Mouse (Mus musculus) embryonic facial prominence, embryonic 14.5 days (tissue): ENCODE measurements around the gene Fam89a. TPM values are rescaled to one million over a fixed set of nuclear protein-coding genes. Genes with fewer than 3 reads are reported as not detected.
A peak's percentile ranks its signal among the peaks of the same experiment; 100 is the strongest.

Source experiments
- ATAC-seq: fragments of 200-750 bp; cut with Nextera tagmentation; 2 replicates; pipeline ENCODE4 v1.8.0; 2017; ENCODE audit warnings: low read depth, moderate number of reproducible peaks, moderate TSS enrichment
- DNase-seq: peaks from one replicate; pipeline ENCODE4 v3.0.0-alpha.2; 2015; ENCODE audit warnings: low spot score
- H3K27ac ChIP-seq: fragments of 300-500 bp; sonication (generic); replicated peaks from 2 replicates; pipeline ENCODE4 v1.5.1; 2014; ENCODE audit warnings: low read depth, mild to moderate bottlenecking, low read length, moderate library complexity
- H3K27me3 ChIP-seq: fragments of 300-500 bp; sonication (generic); replicated peaks from 2 replicates; pipeline ENCODE4 v1.6.1; 2014; ENCODE audit warnings: low read length; ENCODE audit not compliant: control insufficient read depth, insufficient read depth
- H3K36me3 ChIP-seq: fragments of 300-500 bp; sonication (generic); 2 replicates; pipeline ENCODE4 v1.6.1; 2014; ENCODE audit warnings: low read length, mixed read lengths; ENCODE audit not compliant: control insufficient read depth, insufficient read depth
- H3K4me1 ChIP-seq: fragments of 300-500 bp; sonication (generic); 2 replicates; pipeline ENCODE4 v1.6.1; 2014; ENCODE audit warnings: antibody characterized with exemption, low read length; ENCODE audit not compliant: control insufficient read depth, insufficient read depth
- H3K4me2 ChIP-seq: fragments of 300-500 bp; sonication (generic); 2 replicates; pipeline ENCODE4 v1.6.1; 2014; ENCODE audit warnings: low read depth, mild to moderate bottlenecking, low read length, moderate library complexity, mixed read lengths
- H3K4me3 ChIP-seq: fragments of 300-500 bp; sonication (generic); 2 replicates; pipeline ENCODE4 v1.5.1; 2014; ENCODE audit warnings: low read depth, mild to moderate bottlenecking, low read length
- H3K9ac ChIP-seq: fragments of 300-500 bp; sonication (generic); 2 replicates; pipeline ENCODE4 v1.6.1; 2014; ENCODE audit warnings: low read depth, mild to moderate bottlenecking, low read length, moderate library complexity, mixed read lengths
- H3K9me3 ChIP-seq: fragments of 300-500 bp; sonication (generic); 2 replicates; pipeline ENCODE4 v1.6.1; 2016; ENCODE audit warnings: low read length; ENCODE audit not compliant: control insufficient read depth
- WGBS: fragments of 180-500 bp; shearing (Covaris S2); extraction: QIAGEN DNeasy Blood & Tissue Kit; methylation state at CpG from one replicate; pipeline ENCODE4 v1.1.7; 2014; 5-methylcytosine and 5-hydroxymethylcytosine counted together
- polyA plus RNA-seq: library from polyadenylated mRNA; unstranded; fragments of >200 nt; fragmentation: Nextera tagmentation; extraction: Ambion mirVana; gene quantifications from 2 replicates; pipeline ENCODE4 v1.2.1, GENCODE M21; 2014

Gene Fam89a
- polyA plus RNA-seq, 1 experiment from 2014 or later = 4.5 TPM

GRCm38 (mm10) chr8:124791751-124792150, 40.1 kb upstream of the Fam89a start:
- H3K9ac ChIP-seq = 0 out of 2 replicates have a peak overlapping the region, but pooled peaks have one; percentile 52
- no peak for DNase-seq
- 43% methylated on average over 4 of the region's 4 CpGs for WGBS

DNA sequence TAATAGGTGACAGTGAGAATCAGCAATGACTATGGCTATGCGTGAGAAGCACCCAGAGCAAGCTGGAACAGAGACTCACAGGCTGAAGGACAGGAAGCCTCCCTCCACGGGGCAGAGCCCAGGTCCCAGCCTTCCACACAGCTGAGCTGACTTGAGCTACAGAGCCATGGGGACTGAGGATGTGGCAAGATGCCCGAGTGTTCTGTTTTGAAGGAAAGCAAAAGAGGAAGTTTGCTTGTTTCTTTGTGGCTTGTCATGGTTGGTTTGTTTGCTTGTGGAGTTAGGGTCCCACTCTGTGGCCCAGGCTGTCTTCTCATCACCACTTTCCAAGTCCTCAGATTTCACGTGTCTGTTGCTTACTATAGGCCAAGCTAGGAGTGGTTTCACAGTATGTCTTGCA, 39.0 kb upstream of the Fam89a start:
- no peak for ATAC-seq
- Histone ChIP-seq H3K27ac (no peak overlapping the region), H3K27me3 (peaks cover 50% of the 10 kb centered on the region), H3K36me3 (no peaks in the 10 kb centered on the region), H3K4me2 (no peak overlapping the region), H3K4me1 (peaks cover 17% of the 10 kb centered on the region), H3K9ac (no peak overlapping the region), H3K4me3 (no peak overlapping the region), H3K9me3 (no peaks in the 10 kb centered on the region)
- 79% methylated on average over 4 of the region's 4 CpGs for WGBS
- DNase-seq = no peak

More at GRCm38 (mm10) chr8:124791751-124792150, 40.1 kb upstream of the Fam89a start:
- no peaks in the 10 kb centered on the region for H3K36me3 ChIP-seq
- H3K27ac ChIP-seq = no peak overlapping the region
- no peaks in the 10 kb centered on the region for H3K9me3 ChIP-seq
- peaks cover 60% of the 10 kb centered on the region for H3K27me3 ChIP-seq
- H3K4me3 ChIP-seq = peak overlapping the region; percentile 65
- peak overlapping the region; percentile 100 for H3K4me2 ChIP-seq
- no peak for ATAC-seq
- H3K4me1 ChIP-seq = peaks cover 17% of the 10 kb centered on the region

GRCm38 (mm10) chr8:124784613-124785012, 33.0 kb upstream of the Fam89a start:
- H3K9ac ChIP-seq = no peak overlapping the region
- H3K4me3 ChIP-seq = no peak overlapping the region
- peak; percentile 47 for DNase-seq
- no peaks in the 10 kb centered on the region for H3K36me3 ChIP-seq
- no peaks in the 10 kb centered on the region for H3K9me3 ChIP-seq
- WGBS = 80% methylated on average over 13 of the region's 13 CpGs
- no peak overlapping the region for H3K27ac ChIP-seq
- H3K4me1 ChIP-seq = peaks cover 3% of the 10 kb centered on the region; the same call in 1 of the 2 replicates
- H3K27me3 ChIP-seq = no peaks in the 10 kb centered on the region
- H3K4me2 ChIP-seq = no peak overlapping the region
- ATAC-seq = no peak

- H3K36me3 ChIP-seq = no peaks in the 10 kb centered on the region
- no peaks in the 10 kb centered on the region for H3K27me3 ChIP-seq
- no peak overlapping the region for H3K4me3 ChIP-seq
- no peak overlapping the region for H3K27ac ChIP-seq
- 81% methylated on average over 15 of the region's 15 CpGs for WGBS
- H3K9ac ChIP-seq = no peak overlapping the region
- DNase-seq = no peak
- H3K4me2 ChIP-seq = no peak overlapping the region
- ATAC-seq = no peak
- no peaks in the 10 kb centered on the region for H3K9me3 ChIP-seq
- peaks cover 3% of the 10 kb centered on the region; the same call in 1 of the 2 replicates for H3K4me1 ChIP-seq
Measured at GRCm38 (mm10) chr8:124783228-124783627, 31.6 kb upstream of the Fam89a start.

- DNase-seq (no peak), ATAC-seq (no peak)
- Histone ChIP-seq H3K4me3 (no peak overlapping the region), H3K9ac (no peak overlapping the region), H3K9me3 (no peaks in the 10 kb centered on the region), H3K4me1 (peaks cover 3% of the 10 kb centered on the region; the same call in 1 of the 2 replicates), H3K27me3 (no peaks in the 10 kb centered on the region), H3K27ac (no peak overlapping the region), H3K4me2 (no peak overlapping the region), H3K36me3 (no peaks in the 10 kb centered on the region)
- WGBS = 92% methylated on average over 3 of the region's 3 CpGs
Measured at GRCm38 (mm10) chr8:124782431-124782830, 30.8 kb upstream of the Fam89a start.

DNA sequence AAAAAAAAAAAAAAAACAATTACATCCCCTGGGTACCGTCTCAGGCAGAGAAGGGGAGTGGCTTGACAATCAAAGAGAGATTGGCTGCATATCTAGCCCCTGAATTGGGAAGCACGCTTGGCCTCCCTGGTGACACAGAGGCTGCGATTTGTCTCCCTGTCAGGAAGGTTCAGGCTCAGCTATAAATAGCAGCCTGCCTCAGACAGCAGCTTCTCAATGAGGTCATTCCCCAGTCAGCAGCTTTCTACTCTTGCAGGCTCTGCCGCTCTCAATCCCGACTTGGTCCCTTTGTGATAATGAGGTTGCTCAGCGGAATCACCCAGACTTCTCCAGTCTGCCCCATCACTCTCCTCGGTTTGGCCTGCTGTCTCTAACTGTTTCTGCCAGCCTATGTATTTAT, 28.6 kb upstream of the Fam89a start:
- no peak overlapping the region for H3K4me2 ChIP-seq
- DNase-seq (peak; percentile 84), ATAC-seq (peak; percentile 81; the same call in 1 of the 2 replicates)
- no peak overlapping the region for H3K9ac ChIP-seq
- H3K4me3 ChIP-seq = no peak overlapping the region
- H3K36me3 ChIP-seq = no peaks in the 10 kb centered on the region
- peaks cover 6% of the 10 kb centered on the region for H3K4me1 ChIP-seq
- H3K9me3 ChIP-seq = no peaks in the 10 kb centered on the region
- 20% methylated on average over 7 of the region's 7 CpGs for WGBS
- no peak overlapping the region for H3K27ac ChIP-seq
- H3K27me3 ChIP-seq = no peaks in the 10 kb centered on the region

GRCm38 (mm10) chr8:124775695-124776094, 24.1 kb upstream of the Fam89a start:
- H3K27ac ChIP-seq = no peak overlapping the region
- 13% methylated on average over 16 of the region's 16 CpGs for WGBS
- H3K9me3 ChIP-seq = no peaks in the 10 kb centered on the region
- DNase-seq (peak; percentile 83), ATAC-seq (no peak)
- H3K27me3 ChIP-seq = no peaks in the 10 kb centered on the region
- H3K4me3 ChIP-seq = no peak overlapping the region
- H3K9ac ChIP-seq = no peak overlapping the region
- H3K4me2 ChIP-seq = peak overlapping the region; percentile 43
- peaks cover 3% of the 10 kb centered on the region for H3K4me1 ChIP-seq
- no peaks in the 10 kb centered on the region for H3K36me3 ChIP-seq

- H3K9ac ChIP-seq = no peak overlapping the region
- H3K4me3 ChIP-seq = no peak overlapping the region
- WGBS = 46% methylated on average over 2 of the region's 2 CpGs
- no peak overlapping the region for H3K4me2 ChIP-seq
- H3K27ac ChIP-seq = no peak overlapping the region
- H3K4me1 ChIP-seq = peaks cover 3% of the 10 kb centered on the region
- DNase-seq (no peak), ATAC-seq (no peak)
- no peaks in the 10 kb centered on the region for H3K36me3 ChIP-seq
- no peaks in the 10 kb centered on the region for H3K27me3 ChIP-seq
- H3K9me3 ChIP-seq = no peaks in the 10 kb centered on the region
Measured at GRCm38 (mm10) chr8:124772389-124772788, 20.8 kb upstream of the Fam89a start.

GRCm38 (mm10) chr8:124763061-124763460, 11.4 kb upstream of the Fam89a start:
- Histone ChIP-seq H3K4me3 (no peak overlapping the region), H3K27ac (no peak overlapping the region), H3K27me3 (no peaks in the 10 kb centered on the region; the same call in 1 of the 2 replicates), H3K4me2 (no peak overlapping the region), H3K36me3 (no peaks in the 10 kb centered on the region), H3K4me1 (no peaks in the 10 kb centered on the region), H3K9me3 (no peaks in the 10 kb centered on the region), H3K9ac (no peak overlapping the region)
- WGBS = 46% methylated on average over 7 of the region's 7 CpGs
- DNase-seq = no peak
- ATAC-seq = no peak
